Mouse (Mus musculus) E14TG2a.4 (cell line): ENCODE data around the gene Unc13a.

Experiments
- CTCF ChIP-seq: conservative IDR thresholded peaks from 2 replicates; pipeline ENCODE4 v1.5.1; 2014; ENCODE audit warnings: low read length
- POU5F1 ChIP-seq: IDR thresholded peaks from 2 replicates; pipeline ENCODE4 v1.6.1; 2014; ENCODE audit warnings: low read length, borderline replicate concordance

DNA sequence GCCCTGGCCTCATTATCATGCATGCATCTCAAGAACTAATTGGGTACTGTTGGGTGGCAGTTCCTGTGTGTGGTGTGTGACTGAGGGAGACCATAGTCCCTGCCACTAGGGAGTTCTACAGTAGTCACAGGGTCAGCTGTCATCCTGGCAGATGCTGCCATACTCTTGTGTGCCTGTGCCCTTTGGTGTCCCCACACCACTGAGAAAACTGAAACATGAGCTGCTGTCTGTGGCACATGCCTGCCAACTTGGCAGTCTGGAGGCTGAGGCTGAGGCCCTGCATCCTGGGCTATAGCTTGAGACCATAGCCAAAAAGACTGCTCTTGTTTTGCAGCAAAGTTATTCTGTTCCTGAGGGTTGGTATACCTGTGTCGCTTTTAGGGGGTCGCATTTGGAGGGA is 51.8 kb downstream of the Unc13a start:
- TF ChIP-seq CTCF = no peak
- no peak for TF ChIP-seq POU5F1
